Mouse (Mus musculus): Measurements from ENCODE around the gene Lpin1. TPM values are rescaled to one million over a fixed set of nuclear protein-coding genes. Genes with fewer than 3 reads are reported as not detected.

The Lpin1 gene
- polyA plus RNA-seq, 1 experiment from 2014 or later, result 7.3 TPM

DNA sequence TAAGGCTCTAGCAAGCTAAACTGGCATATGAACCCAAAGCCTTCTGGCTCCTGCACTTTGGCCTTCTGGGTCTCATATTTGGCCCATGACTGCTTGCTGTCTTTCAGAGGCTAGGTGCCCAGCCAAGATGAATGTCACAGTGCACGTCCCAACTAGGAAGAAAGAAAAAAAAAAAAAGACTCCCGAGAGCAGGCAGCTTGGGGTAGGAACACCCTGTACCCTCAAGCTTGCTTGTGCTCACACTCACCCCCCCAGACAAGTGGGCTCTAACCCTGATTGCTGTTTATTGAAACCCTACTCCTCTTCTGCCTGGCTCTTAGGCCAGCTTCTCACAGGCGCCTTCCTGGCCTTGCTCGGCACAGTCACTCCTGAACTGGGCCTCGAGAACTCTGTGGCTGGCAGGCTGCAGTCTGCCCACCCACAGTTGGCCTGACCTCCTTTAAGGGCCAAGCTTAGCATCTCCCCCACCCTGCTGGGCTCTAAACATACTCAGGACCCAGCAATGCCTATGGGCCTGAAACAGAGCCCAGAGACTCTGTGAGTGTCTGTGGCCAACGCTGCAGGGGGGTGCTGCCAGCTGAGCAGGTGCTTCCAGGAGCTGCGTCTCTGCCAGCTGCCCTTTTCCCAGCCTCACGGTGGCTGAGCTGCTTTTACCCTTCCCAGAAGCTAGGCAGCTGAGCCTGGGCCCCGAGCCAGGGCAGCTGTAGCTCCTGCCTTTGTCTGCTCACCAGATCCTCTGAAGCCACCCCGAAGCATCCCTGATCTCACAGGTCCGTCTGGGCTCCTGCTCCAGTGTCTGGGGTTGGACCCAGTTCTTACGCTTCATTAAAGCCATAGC is 33.0 kb upstream of the Lpin1 start:
- H3K9ac ChIP-seq (ENCODE audit: low read length), result no peak overlapping the region
- H3K36me3 ChIP-seq (ENCODE audit: control insufficient read depth, insufficient read depth, low read length), result no peaks in the 10 kb centered on the region
- peak; percentile 56 for DNase-seq (ENCODE audit: low spot score)
- no peak overlapping the region for H3K27ac ChIP-seq (ENCODE audit: low read depth, low read length)
- 49% methylated on average over 12 of the region's 12 CpGs for WGBS
- no peaks in the 10 kb centered on the region for H3K27me3 ChIP-seq (ENCODE audit: control insufficient read depth, insufficient read depth, low read length)
- ATAC-seq (replicated peaks; ENCODE audit: low FRiP score), result peak; percentile 60; the same call in 1 of the 2 replicates
- H3K9me3 ChIP-seq (ENCODE audit: control insufficient read depth, low read length), result no peaks in the 10 kb centered on the region
- H3K4me2 ChIP-seq (ENCODE audit: low read depth, low read length, severe bottlenecking), result no peak overlapping the region
- peaks cover 11% of the 10 kb centered on the region for H3K4me1 ChIP-seq (replicated peaks; ENCODE audit: control insufficient read depth, insufficient read depth, low read length)
- no peak overlapping the region for H3K4me3 ChIP-seq (ENCODE audit: low read depth, low read length)

- H3K9ac ChIP-seq (ENCODE audit: low read length), result no peak overlapping the region
- WGBS, result 61% methylated on average over 5 of the region's 5 CpGs
- H3K36me3 ChIP-seq (ENCODE audit: control insufficient read depth, insufficient read depth, low read length), result no peaks in the 10 kb centered on the region
- no peak overlapping the region for H3K4me2 ChIP-seq (ENCODE audit: low read depth, low read length, severe bottlenecking)
- no peak overlapping the region for H3K27ac ChIP-seq (ENCODE audit: low read depth, low read length)
- ATAC-seq (replicated peaks; ENCODE audit: low FRiP score) (no peak), DNase-seq (ENCODE audit: low spot score) (no peak)
- H3K4me3 ChIP-seq (ENCODE audit: low read depth, low read length), result no peak overlapping the region
- no peaks in the 10 kb centered on the region for H3K27me3 ChIP-seq (ENCODE audit: control insufficient read depth, insufficient read depth, low read length)
- H3K4me1 ChIP-seq (replicated peaks; ENCODE audit: control insufficient read depth, insufficient read depth, low read length), result peaks cover 11% of the 10 kb centered on the region
- H3K9me3 ChIP-seq (ENCODE audit: control insufficient read depth, low read length), result no peaks in the 10 kb centered on the region
These were observed 31.2 kb upstream of the Lpin1 start for GRCm38 (mm10) chr12:16642000-16642399.

DNA sequence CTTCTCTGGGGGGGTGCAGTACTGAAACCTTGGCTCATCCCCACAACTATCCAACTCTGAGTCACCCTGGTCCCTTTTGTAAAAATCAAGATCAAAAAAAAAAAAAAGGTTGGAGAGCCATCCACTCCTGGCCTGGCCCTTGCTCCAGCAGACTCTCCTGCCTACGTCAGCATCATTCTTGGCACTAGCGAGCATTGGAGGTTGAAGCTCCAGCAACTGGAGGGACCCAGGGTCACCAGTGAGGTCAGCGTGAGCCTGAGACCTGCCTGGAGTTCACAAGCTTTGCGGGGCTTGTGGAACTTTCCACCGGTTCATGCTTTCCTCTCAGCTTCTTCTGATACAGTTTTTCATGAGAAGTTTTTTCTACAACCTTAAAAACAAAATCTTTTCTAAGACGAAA is 29.3 kb upstream of the Lpin1 start:
- Histone ChIP-seq H3K4me1 (replicated peaks; ENCODE audit: control insufficient read depth, insufficient read depth, low read length) (peaks cover 11% of the 10 kb centered on the region), H3K27me3 (ENCODE audit: control insufficient read depth, insufficient read depth, low read length) (no peaks in the 10 kb centered on the region), H3K9ac (ENCODE audit: low read length) (no peak overlapping the region), H3K36me3 (ENCODE audit: control insufficient read depth, insufficient read depth, low read length) (no peaks in the 10 kb centered on the region), H3K4me3 (ENCODE audit: low read depth, low read length) (no peak overlapping the region), H3K4me2 (ENCODE audit: low read depth, low read length, severe bottlenecking) (no peak overlapping the region), H3K27ac (ENCODE audit: low read depth, low read length) (no peak overlapping the region), H3K9me3 (ENCODE audit: control insufficient read depth, low read length) (no peaks in the 10 kb centered on the region)
- no peak for ATAC-seq (replicated peaks; ENCODE audit: low FRiP score)
- WGBS, result 86% methylated on average over 6 of the region's 6 CpGs
- DNase-seq (ENCODE audit: low spot score), result no peak

DNA sequence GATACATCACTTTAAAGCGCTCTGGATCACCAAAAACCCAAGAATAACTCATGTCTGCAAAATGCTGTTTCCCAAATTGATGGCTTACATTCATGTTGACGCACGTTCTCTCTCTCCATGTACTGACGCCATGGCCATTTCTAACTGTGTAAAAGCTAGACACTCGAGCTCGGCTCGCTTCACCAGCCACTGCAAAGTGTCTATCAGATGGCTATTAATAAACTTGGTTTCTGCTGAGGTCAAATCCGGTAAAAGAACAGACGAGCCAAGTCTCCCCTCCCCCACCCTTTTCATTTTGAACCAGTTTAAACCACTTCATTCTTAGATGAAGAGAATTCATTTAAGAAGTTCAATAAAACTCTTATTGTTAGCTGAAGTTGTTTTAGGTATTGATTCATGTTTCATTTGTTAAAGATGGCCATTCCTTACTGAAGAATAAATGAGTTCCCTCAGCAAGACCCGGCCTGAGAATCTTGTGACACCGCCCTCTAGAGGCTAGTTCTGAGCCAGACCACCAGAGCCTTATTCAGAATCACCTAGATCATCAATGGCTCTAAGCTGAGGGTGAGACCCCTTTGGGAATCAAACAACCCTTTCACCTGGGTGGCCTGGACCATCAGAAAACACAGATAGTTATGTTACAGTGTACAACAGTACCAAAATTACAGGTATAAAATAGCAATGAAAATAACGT is 28.5 kb upstream of the Lpin1 start:
- H3K4me3 ChIP-seq (ENCODE audit: low read depth, low read length), result no peak overlapping the region
- H3K4me2 ChIP-seq (ENCODE audit: low read depth, low read length, severe bottlenecking), result no peak overlapping the region
- H3K36me3 ChIP-seq (ENCODE audit: control insufficient read depth, insufficient read depth, low read length), result no peaks in the 10 kb centered on the region
- H3K27me3 ChIP-seq (ENCODE audit: control insufficient read depth, insufficient read depth, low read length), result no peaks in the 10 kb centered on the region
- no peak overlapping the region for H3K27ac ChIP-seq (ENCODE audit: low read depth, low read length)
- H3K9ac ChIP-seq (ENCODE audit: low read length), result no peak overlapping the region
- H3K4me1 ChIP-seq (replicated peaks; ENCODE audit: control insufficient read depth, insufficient read depth, low read length), result peaks cover 5% of the 10 kb centered on the region
- 76% methylated on average over 12 of the region's 12 CpGs for WGBS
- DNase-seq (ENCODE audit: low spot score) (no peak), ATAC-seq (replicated peaks; ENCODE audit: low FRiP score) (no peak)
- H3K9me3 ChIP-seq (ENCODE audit: control insufficient read depth, low read length), result no peaks in the 10 kb centered on the region

DNA sequence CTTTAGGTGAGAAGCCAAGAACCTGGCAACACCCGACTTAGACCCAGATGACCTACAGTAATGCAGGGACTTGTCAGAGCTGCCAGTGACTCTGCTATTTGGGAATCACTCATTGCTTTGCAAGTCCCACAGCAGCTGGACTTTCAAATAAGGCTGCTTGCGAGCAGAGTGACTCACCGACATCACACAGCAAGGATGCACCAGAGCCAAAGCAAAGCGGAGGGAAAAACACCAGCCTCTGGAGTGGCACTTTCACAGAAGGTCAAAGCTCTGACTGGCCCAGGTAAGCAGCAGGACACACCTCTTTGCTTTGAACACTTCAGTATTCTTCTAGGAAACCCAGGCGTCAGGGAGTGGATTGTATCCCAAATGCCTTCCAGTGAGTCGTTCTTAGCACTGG is 25.1 kb upstream of the Lpin1 start:
- no peak for ATAC-seq (replicated peaks; ENCODE audit: low FRiP score)
- 86% methylated on average over 6 of the region's 6 CpGs for WGBS
- Histone ChIP-seq H3K36me3 (ENCODE audit: control insufficient read depth, insufficient read depth, low read length) (no peaks in the 10 kb centered on the region), H3K27me3 (ENCODE audit: control insufficient read depth, insufficient read depth, low read length) (no peaks in the 10 kb centered on the region), H3K9me3 (ENCODE audit: control insufficient read depth, low read length) (no peaks in the 10 kb centered on the region), H3K4me2 (ENCODE audit: low read depth, low read length, severe bottlenecking) (no peak overlapping the region), H3K4me3 (ENCODE audit: low read depth, low read length) (no peak overlapping the region), H3K27ac (ENCODE audit: low read depth, low read length) (no peak overlapping the region), H3K9ac (ENCODE audit: low read length) (no peak overlapping the region), H3K4me1 (replicated peaks; ENCODE audit: control insufficient read depth, insufficient read depth, low read length) (no peaks in the 10 kb centered on the region)
- DNase-seq (ENCODE audit: low spot score), result no peak

GRCm38 (mm10) chr12:16634075-16634813 is 23.5 kb upstream of the Lpin1 start:
- Histone ChIP-seq H3K4me3 (ENCODE audit: low read depth, low read length) (no peak overlapping the region), H3K27me3 (ENCODE audit: control insufficient read depth, insufficient read depth, low read length) (no peaks in the 10 kb centered on the region), H3K36me3 (ENCODE audit: control insufficient read depth, insufficient read depth, low read length) (no peaks in the 10 kb centered on the region), H3K4me2 (ENCODE audit: low read depth, low read length, severe bottlenecking) (no peak overlapping the region), H3K9ac (ENCODE audit: low read length) (no peak overlapping the region), H3K9me3 (ENCODE audit: control insufficient read depth, low read length) (no peaks in the 10 kb centered on the region), H3K27ac (ENCODE audit: low read depth, low read length) (no peak overlapping the region), H3K4me1 (replicated peaks; ENCODE audit: control insufficient read depth, insufficient read depth, low read length) (no peaks in the 10 kb centered on the region)
- DNase-seq (ENCODE audit: low spot score) (peak; percentile 74), ATAC-seq (replicated peaks; ENCODE audit: low FRiP score) (no peak)
- WGBS, result 61% methylated on average over 14 of the region's 14 CpGs

- H3K27ac ChIP-seq (ENCODE audit: low read depth, low read length), result no peak overlapping the region
- no peaks in the 10 kb centered on the region for H3K36me3 ChIP-seq (ENCODE audit: control insufficient read depth, insufficient read depth, low read length)
- H3K4me3 ChIP-seq (ENCODE audit: low read depth, low read length), result no peak overlapping the region
- no peak overlapping the region for H3K4me2 ChIP-seq (ENCODE audit: low read depth, low read length, severe bottlenecking)
- ATAC-seq (replicated peaks; ENCODE audit: low FRiP score) (no peak), DNase-seq (ENCODE audit: low spot score) (no peak)
- 87% methylated on average over 6 of the region's 6 CpGs for WGBS
- H3K9me3 ChIP-seq (ENCODE audit: control insufficient read depth, low read length), result no peaks in the 10 kb centered on the region
- no peaks in the 10 kb centered on the region for H3K4me1 ChIP-seq (replicated peaks; ENCODE audit: control insufficient read depth, insufficient read depth, low read length)
- no peaks in the 10 kb centered on the region for H3K27me3 ChIP-seq (ENCODE audit: control insufficient read depth, insufficient read depth, low read length)
- no peak overlapping the region for H3K9ac ChIP-seq (ENCODE audit: low read length)
These were observed 22.5 kb upstream of the Lpin1 start for GRCm38 (mm10) chr12:16633235-16633634.

DNA sequence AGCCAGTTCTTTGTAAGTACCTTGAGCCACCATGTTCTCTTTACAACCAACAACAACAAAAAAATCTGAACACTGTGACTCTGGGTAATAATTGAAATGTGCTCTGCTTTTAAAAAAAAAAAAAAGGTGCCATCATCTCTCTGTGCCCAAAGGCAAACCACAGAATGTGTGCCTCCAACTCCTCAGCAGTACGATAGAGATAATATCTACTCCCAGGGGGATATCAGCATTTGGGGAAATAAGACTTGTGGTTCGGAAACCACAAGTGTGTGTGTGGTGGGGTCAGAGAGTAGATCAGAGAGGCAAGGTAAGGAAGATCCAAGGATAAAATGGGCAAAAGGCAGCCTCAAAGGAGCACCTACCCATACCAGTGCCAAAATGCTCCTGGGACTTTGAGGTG is 20.7 kb upstream of the Lpin1 start:
- Histone ChIP-seq H3K27me3 (ENCODE audit: control insufficient read depth, insufficient read depth, low read length) (no peaks in the 10 kb centered on the region), H3K36me3 (ENCODE audit: control insufficient read depth, insufficient read depth, low read length) (no peaks in the 10 kb centered on the region), H3K4me1 (replicated peaks; ENCODE audit: control insufficient read depth, insufficient read depth, low read length) (no peaks in the 10 kb centered on the region), H3K4me2 (ENCODE audit: low read depth, low read length, severe bottlenecking) (no peak overlapping the region), H3K9ac (ENCODE audit: low read length) (no peak overlapping the region), H3K4me3 (ENCODE audit: low read depth, low read length) (no peak overlapping the region), H3K9me3 (ENCODE audit: control insufficient read depth, low read length) (no peaks in the 10 kb centered on the region), H3K27ac (ENCODE audit: low read depth, low read length) (no peak overlapping the region)
- ATAC-seq (replicated peaks; ENCODE audit: low FRiP score) (no peak), DNase-seq (ENCODE audit: low spot score) (no peak)
- 86% methylated on average over 2 of the region's 2 CpGs for WGBS
